Mouse (Mus musculus) granulocyte monocyte progenitor cell, adult 5-6 weeks (primary cell): ENCODE data around the gene Slc12a8. TPM values are rescaled to one million over a fixed set of nuclear protein-coding genes. Genes with fewer than 3 reads are reported as not detected.

ENCODE experiments used
- ATAC-seq: replicated peaks from 2 replicates; pipeline ENCODE4 v1.8.0; 2016; ENCODE audit warnings: mild to moderate bottlenecking, moderate TSS enrichment, inconsistent platforms; ENCODE audit not compliant: poor library complexity, severe bottlenecking
- total RNA-seq, 2 experiments: library from RNA; stranded (forward) in 1 of 2; stranded (reverse) in 1 of 2; fragments of 200-712, 200-1000 nt in 1 of 2; fragments of >200 nt in 1 of 2; fragmentation: Nextera tagmentation in 1 of 2; gene quantifications; 2 replicates each; pipeline ENCODE4 v1.2.3; 2014 to 2017

Slc12a8 gene
- total RNA-seq, 2 experiments from 2014 or later = not detected

GRCm38 (mm10) chr16:33606691-33607532 lies 89.8 kb downstream of the Slc12a8 start:
- ATAC-seq = no peak

- no peak for ATAC-seq
Observed at GRCm38 (mm10) chr16:33609554-33609953, 92.4 kb downstream of the Slc12a8 start.

- no peak for ATAC-seq
Observed at GRCm38 (mm10) chr16:33610466-33610865, 93.3 kb downstream of the Slc12a8 start.

GRCm38 (mm10) chr16:33611291-33611690 lies 94.2 kb downstream of the Slc12a8 start:
- ATAC-seq = no peak

GRCm38 (mm10) chr16:33612056-33612770 lies 95.1 kb downstream of the Slc12a8 start:
- no peak for ATAC-seq

- no peak for ATAC-seq
Observed at GRCm38 (mm10) chr16:33615986-33616385, 98.9 kb downstream of the Slc12a8 start.

GRCm38 (mm10) chr16:33621836-33622235 lies 104.7 kb downstream of the Slc12a8 start:
- ATAC-seq = no peak

GRCm38 (mm10) chr16:33624586-33624985 lies 107.5 kb downstream of the Slc12a8 start:
- ATAC-seq = peak; percentile 25; the same call in 1 of the 2 replicates

- ATAC-seq = no peak
Observed at GRCm38 (mm10) chr16:33629539-33629938, 112.4 kb downstream of the Slc12a8 start.

- ATAC-seq = no peak
Observed at GRCm38 (mm10) chr16:33635836-33636595, 118.9 kb downstream of the Slc12a8 start.

GRCm38 (mm10) chr16:33641779-33642178 lies 124.7 kb downstream of the Slc12a8 start:
- peak; percentile 30; the same call in 1 of the 2 replicates for ATAC-seq

- no peak for ATAC-seq
Observed at GRCm38 (mm10) chr16:33653116-33653515, 136.0 kb downstream of the Slc12a8 start.

GRCm38 (mm10) chr16:33655443-33655842 lies 138.3 kb downstream of the Slc12a8 start:
- ATAC-seq = no peak

GRCm38 (mm10) chr16:33657191-33657590 lies 140.1 kb downstream of the Slc12a8 start:
- no peak for ATAC-seq

GRCm38 (mm10) chr16:33658121-33658520 lies 141.0 kb downstream of the Slc12a8 start:
- no peak for ATAC-seq

GRCm38 (mm10) chr16:33659521-33659920 lies 142.4 kb downstream of the Slc12a8 start:
- no peak for ATAC-seq

GRCm38 (mm10) chr16:33660125-33660524 lies 143.0 kb downstream of the Slc12a8 start:
- ATAC-seq = no peak

GRCm38 (mm10) chr16:33662841-33663240 lies 145.7 kb downstream of the Slc12a8 start:
- ATAC-seq = no peak

GRCm38 (mm10) chr16:33666226-33666625 lies 149.1 kb downstream of the Slc12a8 start:
- ATAC-seq = no peak

- no peak for ATAC-seq
Observed at GRCm38 (mm10) chr16:33666985-33667538, 149.9 kb downstream of the Slc12a8 start.
